Mouse (Mus musculus) liver, adult (tissue): ENCODE results near the gene Lrrc4b.

Source experiments
- GATA4 ChIP-seq: IDR thresholded peaks from 2 replicates; pipeline ENCODE4 v1.6.1; 2014; ENCODE audit warnings: mild to moderate bottlenecking, low read length; ENCODE audit not compliant: insufficient replicate concordance

Gene Lrrc4b

GRCm38 (mm10) chr7:44501563-44502115, 72.8 kb downstream of the Lrrc4b start:
- TF ChIP-seq GATA4, result no peak

DNA sequence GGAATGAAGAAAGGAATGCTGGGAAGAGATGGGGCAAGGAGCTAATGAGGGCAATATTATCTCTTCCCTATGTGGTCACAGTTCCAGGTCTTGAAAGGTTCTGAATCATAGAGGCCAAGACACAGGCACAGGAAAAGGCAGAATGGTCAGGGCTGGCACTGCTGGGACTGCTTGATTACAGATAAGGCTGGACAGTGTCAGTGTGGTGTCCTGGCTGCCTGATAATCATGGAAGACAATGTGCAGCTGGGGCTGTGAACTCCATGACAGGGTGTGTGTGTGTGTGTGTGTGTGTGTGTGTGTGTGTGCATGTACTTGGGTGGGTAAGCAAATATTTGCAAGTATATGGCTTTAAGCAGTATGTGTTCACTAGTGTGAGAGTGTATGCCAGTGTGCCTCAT, 78.7 kb downstream of the Lrrc4b start:
- TF ChIP-seq GATA4, result no peak
